Mouse (Mus musculus) thymus, adult 2 months (tissue): ENCODE results near the gene Atp6v0a4.

ENCODE experiments used
- CTCF ChIP-seq: fragments of 200-500 bp; IDR thresholded peaks from 2 replicates; pipeline ENCODE4 v1.5.1; 2012; ENCODE audit warnings: mild to moderate bottlenecking, control low read depth, low read length, moderate library complexity, borderline replicate concordance; ENCODE audit not compliant: control insufficient read depth, poor library complexity, insufficient read depth; ENCODE audit errors: extremely low read depth
- POLR2A ChIP-seq: fragments of 200-500 bp; IDR thresholded peaks from 2 replicates; pipeline ENCODE4 v1.6.1; 2012; ENCODE audit warnings: mild to moderate bottlenecking, low read length, control low read depth, moderate library complexity; ENCODE audit not compliant: control insufficient read depth, poor library complexity, insufficient read depth; ENCODE audit errors: extremely low read depth

DNA sequence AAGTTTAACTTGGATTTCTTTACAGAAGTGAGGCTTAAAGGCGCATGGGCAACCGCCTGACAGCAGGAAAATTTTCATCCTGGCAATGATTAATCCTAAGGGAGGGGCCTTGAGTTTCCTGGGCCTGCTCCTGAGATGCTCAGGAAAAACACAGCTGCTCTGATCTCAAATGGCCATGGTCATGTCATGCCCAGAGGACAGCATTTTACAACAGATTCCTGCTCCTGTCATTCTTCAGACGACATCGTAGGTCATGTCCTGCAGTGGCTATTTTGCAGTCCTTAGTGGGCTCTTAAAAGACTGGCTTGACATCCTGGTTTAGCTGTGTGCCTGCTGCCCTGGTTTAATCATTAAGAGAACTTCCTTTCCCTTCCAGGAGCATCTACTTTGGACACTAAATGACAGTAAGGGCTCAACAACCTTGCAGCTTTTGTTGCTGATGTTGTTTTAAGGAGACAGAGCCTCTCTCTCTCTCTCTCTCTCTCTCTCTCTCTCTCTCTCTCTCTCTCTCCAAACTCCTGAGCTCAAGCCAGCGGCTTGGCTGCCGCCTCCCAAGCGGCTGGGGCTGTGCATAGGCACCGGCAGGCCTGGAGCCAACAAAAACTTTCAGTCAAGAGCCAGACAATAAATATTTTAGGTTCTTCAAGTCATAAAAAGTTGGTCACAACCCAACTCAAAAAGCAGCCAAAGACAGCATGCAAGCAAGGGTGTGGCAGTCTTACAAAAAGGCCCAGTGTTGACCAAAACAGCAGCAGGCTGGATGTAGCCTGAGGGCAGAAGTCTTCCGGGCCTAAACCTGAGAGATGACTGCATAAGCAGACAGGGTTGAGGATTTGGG, 20.0 kb upstream of the Atp6v0a4 start:
- TF ChIP-seq POLR2A, result no peak
- TF ChIP-seq CTCF, result no peak
